Mouse (Mus musculus) ovary, adult 18-20 months (tissue): ENCODE results near the gene Ugt1a8.

ENCODE experiments used
- DNase-seq: peaks from one replicate; pipeline ENCODE4 v3.0.0; 2022; ENCODE audit warnings: low spot score, mixed read lengths

The Ugt1a8 gene

GRCm38 (mm10) chr1:88186325-88186935 lies 98.8 kb downstream of the Ugt1a8 start:
- DNase-seq: no peak

GRCm38 (mm10) chr1:88192136-88192535 lies 104.5 kb downstream of the Ugt1a8 start:
- DNase-seq: no peak

GRCm38 (mm10) chr1:88195687-88196086 lies 108.1 kb downstream of the Ugt1a8 start:
- no peak for DNase-seq

- no peak for DNase-seq
These were observed 109.8 kb downstream of the Ugt1a8 start for GRCm38 (mm10) chr1:88197443-88197842.

GRCm38 (mm10) chr1:88199996-88200395 lies 112.4 kb downstream of the Ugt1a8 start:
- no peak for DNase-seq

- DNase-seq: no peak
These were observed 112.8 kb downstream of the Ugt1a8 start, which contains the start of gene Ugt1a2 for GRCm38 (mm10) chr1:88200456-88200855. TSS of gene Ugt1a2 (plus strand) at chr1:88200601.

- DNase-seq: no peak
These were observed 117.8 kb downstream of the Ugt1a8 start, which contains the start of gene Dnajb3 for GRCm38 (mm10) chr1:88205294-88205922. TSS of gene Dnajb3 (minus strand) at chr1:88205782.

GRCm38 (mm10) chr1:88206843-88207479 lies 119.3 kb downstream of the Ugt1a8 start:
- no peak for DNase-seq

GRCm38 (mm10) chr1:88211812-88212211 lies 124.2 kb downstream of the Ugt1a8 start, which contains the start of gene Ugt1a1:
TSS of gene Ugt1a1 (plus strand) at chr1:88211959.
- DNase-seq: peak; percentile 28

- DNase-seq: no peak
These were observed 124.9 kb downstream of the Ugt1a8 start for GRCm38 (mm10) chr1:88212341-88213045.

- no peak for DNase-seq
These were observed 125.4 kb downstream of the Ugt1a8 start for GRCm38 (mm10) chr1:88213061-88213460.

- peak; percentile 52 for DNase-seq
These were observed 126.3 kb downstream of the Ugt1a8 start for GRCm38 (mm10) chr1:88213766-88214461.

GRCm38 (mm10) chr1:88214462-88214952 lies 126.9 kb downstream of the Ugt1a8 start:
- no peak for DNase-seq

GRCm38 (mm10) chr1:88215466-88216380 lies 128.1 kb downstream of the Ugt1a8 start:
- no peak for DNase-seq

GRCm38 (mm10) chr1:88216551-88216950 lies 128.9 kb downstream of the Ugt1a8 start:
- DNase-seq: no peak

GRCm38 (mm10) chr1:88217144-88217543 lies 129.5 kb downstream of the Ugt1a8 start:
- no peak for DNase-seq

GRCm38 (mm10) chr1:88217576-88217975 lies 130.0 kb downstream of the Ugt1a8 start:
- DNase-seq: no peak

GRCm38 (mm10) chr1:88218051-88218450 lies 130.4 kb downstream of the Ugt1a8 start:
- DNase-seq: no peak

- no peak for DNase-seq
These were observed 131.0 kb downstream of the Ugt1a8 start for GRCm38 (mm10) chr1:88218591-88218990.

- no peak for DNase-seq
These were observed 131.4 kb downstream of the Ugt1a8 start for GRCm38 (mm10) chr1:88219054-88219453.

GRCm38 (mm10) chr1:88220336-88220735 lies 132.7 kb downstream of the Ugt1a8 start:
- DNase-seq: no peak
